Mouse (Mus musculus): ENCODE data around the gene Jchain. TPM values are rescaled to one million over a fixed set of nuclear protein-coding genes. Genes with fewer than 3 reads are reported as not detected.

Jchain gene
- polyA plus RNA-seq (2015; fragmentation: Nextera tagmentation; extraction: Ambion mirVana), result 0.06 and 0.12 TPM in 2 replicates

DNA sequence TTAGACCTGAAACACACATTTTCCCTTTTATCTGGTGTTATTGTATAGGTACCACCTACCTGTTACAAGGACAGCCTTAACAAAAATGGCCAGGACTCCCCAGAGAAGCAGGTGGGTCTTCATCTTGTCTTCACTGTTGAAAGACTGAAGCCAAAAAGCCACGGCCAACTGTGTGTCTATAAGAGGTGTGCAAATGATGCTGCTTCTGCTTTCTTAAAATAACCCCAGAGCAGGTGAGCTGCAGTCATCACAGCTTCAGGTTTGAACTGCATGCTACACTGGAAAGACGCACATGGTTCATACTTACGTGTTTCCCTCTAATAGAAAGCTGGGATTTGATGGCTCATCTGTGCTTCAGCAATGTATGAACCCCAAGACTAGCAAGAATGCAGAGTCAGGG, at the start of gene Jchain:
Gene Jchain, minus strand, starts transcription at position 235 of the 400 bp plus-strand sequence.
- WGBS (ENCODE audit: insufficient replicate concordance), result 67% methylated on average over 3 of the region's 3 CpGs

DNA sequence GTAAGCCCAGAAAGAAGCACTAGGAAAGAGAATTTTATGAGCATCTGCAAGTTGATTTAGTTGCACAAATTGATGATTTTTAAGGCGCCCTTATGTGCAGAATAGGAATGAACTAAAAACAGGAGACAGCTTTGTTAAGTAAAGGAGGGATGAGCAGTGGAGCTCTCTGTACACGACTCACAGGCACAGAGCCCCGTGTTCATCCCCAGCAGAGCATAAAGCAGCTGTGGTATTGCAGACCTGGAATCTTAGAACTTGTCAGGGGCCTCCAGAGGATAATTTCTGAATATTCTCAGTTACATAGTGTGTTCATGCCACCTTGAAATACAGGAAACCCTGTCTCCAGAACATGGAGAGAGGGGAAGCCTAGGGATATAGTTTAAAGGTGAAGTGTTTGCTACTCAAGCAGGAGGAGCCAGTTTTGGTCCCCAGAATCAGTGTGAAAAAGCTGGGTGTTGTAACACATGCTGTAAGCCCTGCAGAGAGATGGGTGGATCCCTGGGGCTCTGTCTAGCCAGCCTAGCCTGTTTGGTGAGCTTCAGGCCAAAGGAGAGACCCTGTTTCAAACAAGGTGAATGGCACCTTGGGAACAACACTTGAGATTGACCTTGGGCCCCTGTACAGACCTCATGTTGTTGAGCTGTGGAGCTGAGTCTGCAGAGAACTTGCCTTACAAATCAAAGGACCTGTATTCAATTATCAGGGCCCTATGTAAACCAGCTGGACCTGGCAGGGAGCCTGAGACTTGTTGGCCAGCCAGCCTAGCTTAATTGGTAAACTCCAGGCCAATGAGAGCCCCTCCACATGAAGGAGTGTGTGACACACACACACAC, 48.0 kb upstream of the Jchain start:
- Histone ChIP-seq H3K36me3 (replicated peaks) (0 out of 2 replicates have a peak, but pooled peaks cover 1% of the 10 kb centered on the region), H3K4me3 (replicated peaks) (no peak overlapping the region), H3K9ac (no peak overlapping the region), H3K4me1 (replicated peaks) (no peaks in the 10 kb centered on the region; the same call in 1 of the 2 replicates), H3K9me3 (replicated peaks) (no peaks in the 10 kb centered on the region), H3K4me2 (no peak overlapping the region), H3K27me3 (no peaks in the 10 kb centered on the region), H3K27ac (replicated peaks) (no peak overlapping the region)
- WGBS (ENCODE audit: insufficient replicate concordance), result 54% methylated on average over 3 of the region's 3 CpGs
- ATAC-seq (ENCODE audit: insufficient read depth), result no peak

More for the DNA sequence above, at the start of gene Jchain:
- Histone ChIP-seq H3K4me1 (replicated peaks) (no peaks in the 10 kb centered on the region), H3K4me2 (no peak within 1 kb of the TSS), H3K9me3 (replicated peaks) (no peaks in the 10 kb centered on the region), H3K9ac (no peak within 1 kb of the TSS), H3K27me3 (no peaks in the 10 kb centered on the region), H3K36me3 (replicated peaks) (no peaks in the 10 kb centered on the region), H3K4me3 (replicated peaks) (no peak within 1 kb of the TSS), H3K27ac (replicated peaks) (no peak within 1 kb of the TSS)
- ATAC-seq (ENCODE audit: insufficient read depth), result no peak

DNA sequence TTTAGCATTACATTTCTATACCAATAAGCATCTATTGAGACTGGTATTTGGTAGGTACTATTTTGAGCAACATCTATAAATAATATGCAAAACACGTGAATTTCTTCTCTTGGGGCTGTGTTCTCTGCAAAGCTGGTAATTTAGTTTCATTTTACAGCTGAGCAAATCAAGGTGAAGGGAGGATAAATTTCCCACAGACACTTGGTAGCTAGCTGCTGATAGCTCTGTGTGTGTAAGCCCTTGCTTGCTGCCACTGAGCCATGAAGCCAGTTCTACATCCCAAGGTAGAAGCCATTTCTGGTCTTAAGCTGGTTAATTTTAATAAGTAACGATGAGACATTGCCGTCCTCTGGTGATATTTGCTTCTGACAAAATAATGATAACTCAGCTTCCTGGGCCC, 47.1 kb upstream of the Jchain start:
- WGBS (ENCODE audit: insufficient replicate concordance), result 66% methylated on average over 3 of the region's 3 CpGs
- no peak overlapping the region for H3K27ac ChIP-seq (replicated peaks)
- no peak for ATAC-seq (ENCODE audit: insufficient read depth)

DNA sequence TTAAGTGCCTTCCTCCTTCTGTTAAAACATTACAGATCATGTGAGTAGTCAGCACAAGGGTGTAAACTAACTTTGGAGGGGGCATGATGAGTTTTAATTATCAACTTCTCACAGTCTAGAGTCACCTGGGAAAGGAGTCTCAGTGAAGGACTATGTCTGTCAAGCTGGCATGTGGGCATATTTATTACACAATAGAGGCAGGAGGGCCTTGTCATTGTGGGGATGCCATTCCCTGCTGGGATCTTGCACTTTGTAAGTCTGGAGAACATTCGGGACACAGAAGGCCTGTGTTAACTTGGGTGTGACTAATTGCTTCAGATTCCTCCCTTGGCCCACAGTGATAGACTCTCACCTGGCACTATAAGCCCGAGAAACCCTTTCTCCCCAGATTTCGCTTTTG, 41.9 kb upstream of the Jchain start:
- ATAC-seq (ENCODE audit: insufficient read depth), result no peak
- no peak overlapping the region for H3K4me2 ChIP-seq
- peaks cover 15% of the 10 kb centered on the region for H3K27me3 ChIP-seq
- H3K36me3 ChIP-seq (replicated peaks), result 0 out of 2 replicates have a peak, but pooled peaks cover 11% of the 10 kb centered on the region
- 72% methylated on average over 3 of the region's 3 CpGs for WGBS (ENCODE audit: insufficient replicate concordance)
- H3K9me3 ChIP-seq (replicated peaks), result no peaks in the 10 kb centered on the region
- H3K4me1 ChIP-seq (replicated peaks), result peaks cover 23% of the 10 kb centered on the region
- no peak overlapping the region for H3K9ac ChIP-seq
- H3K27ac ChIP-seq (replicated peaks), result no peak overlapping the region
- H3K4me3 ChIP-seq (replicated peaks), result no peak overlapping the region

More for the DNA sequence above, 47.1 kb upstream of the Jchain start:
- no peak overlapping the region for H3K9ac ChIP-seq
- H3K4me3 ChIP-seq (replicated peaks), result no peak overlapping the region
- H3K4me2 ChIP-seq, result no peak overlapping the region
- H3K4me1 ChIP-seq (replicated peaks), result no peaks in the 10 kb centered on the region
- H3K27me3 ChIP-seq, result no peaks in the 10 kb centered on the region
- no peaks in the 10 kb centered on the region for H3K9me3 ChIP-seq (replicated peaks)
- H3K36me3 ChIP-seq (replicated peaks), result 0 out of 2 replicates have a peak, but pooled peaks cover 10% of the 10 kb centered on the region

DNA sequence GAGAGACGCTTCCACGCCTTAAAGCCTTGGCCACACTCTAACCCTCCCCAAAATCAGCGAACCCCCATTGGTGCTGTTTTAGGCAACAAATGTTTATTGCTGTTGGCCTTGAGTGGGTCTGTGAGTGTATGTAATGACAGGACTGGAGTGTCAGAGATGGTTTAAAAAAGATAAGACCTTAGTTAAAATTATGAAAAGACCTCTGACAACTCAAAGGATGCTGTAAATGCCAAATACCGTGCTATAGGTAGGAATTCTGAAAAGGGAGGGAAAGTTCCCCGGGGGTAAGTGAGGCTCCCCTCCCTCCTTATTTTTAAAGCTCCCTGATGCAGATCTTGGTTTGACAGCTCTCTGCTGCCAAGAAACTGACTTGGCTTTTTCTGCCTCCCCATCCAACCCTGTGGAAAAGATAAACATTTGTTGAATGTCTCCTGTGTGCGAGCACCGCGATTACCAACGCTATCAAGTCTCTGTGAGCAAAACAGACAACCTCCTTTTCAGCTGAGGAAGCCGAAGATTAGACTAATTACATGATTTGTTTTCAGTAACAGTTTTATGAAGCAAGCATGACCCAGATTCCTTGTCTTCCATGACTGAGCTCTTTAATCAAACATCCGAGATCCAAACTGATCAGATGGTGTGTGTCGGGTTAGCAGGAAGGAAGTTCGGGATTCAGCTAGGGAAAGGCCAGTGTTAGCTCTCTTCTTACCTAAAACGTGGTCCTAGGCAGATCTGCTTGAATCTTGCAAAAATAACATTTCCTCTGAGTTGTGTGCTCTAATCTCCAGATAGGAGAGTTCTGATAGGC, 38.5 kb upstream of the Jchain start:
- Histone ChIP-seq H3K9ac (peak overlapping the region; percentile 75), H3K27ac (replicated peaks) (peak overlapping the region; percentile 81), H3K4me3 (replicated peaks) (peak overlapping the region; percentile 80), H3K36me3 (replicated peaks) (0 out of 2 replicates have a peak, but pooled peaks cover 11% of the 10 kb centered on the region), H3K27me3 (peaks cover 28% of the 10 kb centered on the region), H3K4me1 (replicated peaks) (peaks cover 30% of the 10 kb centered on the region), H3K9me3 (replicated peaks) (no peaks in the 10 kb centered on the region), H3K4me2 (peak overlapping the region; percentile 98)
- 4% methylated on average over 14 of the region's 14 CpGs for WGBS (ENCODE audit: insufficient replicate concordance)
- ATAC-seq (ENCODE audit: insufficient read depth), result no peak

DNA sequence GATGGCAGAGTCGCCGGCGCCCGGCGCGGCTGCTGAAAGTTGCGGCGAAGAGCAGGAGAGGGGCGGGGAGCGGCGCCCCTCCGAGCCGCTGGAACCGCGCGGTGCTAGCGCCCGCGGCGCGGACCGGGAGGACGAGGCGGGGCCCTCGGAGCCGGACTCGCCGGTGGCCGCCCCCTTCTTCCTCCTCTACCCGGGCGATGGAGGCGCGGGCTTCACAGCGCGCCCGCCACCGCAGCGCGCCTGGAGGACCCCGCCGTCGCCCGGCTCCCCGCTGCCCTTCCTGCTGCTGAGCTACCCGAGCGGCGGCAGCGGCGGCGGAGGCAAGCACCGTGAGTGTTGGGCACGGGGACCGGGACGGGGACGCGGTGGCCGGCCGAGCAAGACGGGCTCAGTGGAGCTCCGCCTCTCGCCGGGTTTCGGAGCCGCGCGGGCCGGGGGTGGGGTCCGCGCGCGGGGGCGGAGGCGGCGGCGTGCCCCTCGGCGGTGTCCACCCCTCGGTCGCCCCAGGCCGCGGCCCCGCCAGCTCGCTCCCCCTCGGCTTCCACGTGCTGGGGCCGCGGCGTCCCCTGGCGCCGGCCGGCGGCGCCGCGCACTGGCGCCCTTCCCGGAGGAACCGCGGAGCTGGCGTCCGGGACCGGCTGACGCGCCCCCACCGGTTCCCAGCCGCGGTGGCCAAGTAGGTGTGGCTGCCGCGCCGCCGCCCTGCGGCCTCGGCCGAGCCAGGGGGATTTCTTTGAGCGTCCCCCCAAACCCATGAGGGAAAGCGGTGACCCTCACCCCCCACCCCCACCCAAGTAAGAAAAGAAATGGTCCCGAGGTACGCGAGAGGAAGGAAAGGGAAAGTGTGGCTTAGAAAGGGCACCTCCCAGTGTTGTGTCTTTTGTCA, 37.7 kb upstream of the Jchain start:
- Histone ChIP-seq H3K9ac (peak overlapping the region; percentile 75), H3K9me3 (replicated peaks) (no peaks in the 10 kb centered on the region), H3K4me2 (peak overlapping the region; percentile 98), H3K27ac (replicated peaks) (peak overlapping the region; percentile 81), H3K4me1 (replicated peaks) (peaks cover 30% of the 10 kb centered on the region), H3K4me3 (replicated peaks) (peak overlapping the region; percentile 80), H3K36me3 (replicated peaks) (0 out of 2 replicates have a peak, but pooled peaks cover 6% of the 10 kb centered on the region), H3K27me3 (peaks cover 28% of the 10 kb centered on the region)
- peak; percentile 74 for ATAC-seq (ENCODE audit: insufficient read depth)
- under 1% methylated on average over 111 of the region's 119 CpGs for WGBS (ENCODE audit: insufficient replicate concordance)

DNA sequence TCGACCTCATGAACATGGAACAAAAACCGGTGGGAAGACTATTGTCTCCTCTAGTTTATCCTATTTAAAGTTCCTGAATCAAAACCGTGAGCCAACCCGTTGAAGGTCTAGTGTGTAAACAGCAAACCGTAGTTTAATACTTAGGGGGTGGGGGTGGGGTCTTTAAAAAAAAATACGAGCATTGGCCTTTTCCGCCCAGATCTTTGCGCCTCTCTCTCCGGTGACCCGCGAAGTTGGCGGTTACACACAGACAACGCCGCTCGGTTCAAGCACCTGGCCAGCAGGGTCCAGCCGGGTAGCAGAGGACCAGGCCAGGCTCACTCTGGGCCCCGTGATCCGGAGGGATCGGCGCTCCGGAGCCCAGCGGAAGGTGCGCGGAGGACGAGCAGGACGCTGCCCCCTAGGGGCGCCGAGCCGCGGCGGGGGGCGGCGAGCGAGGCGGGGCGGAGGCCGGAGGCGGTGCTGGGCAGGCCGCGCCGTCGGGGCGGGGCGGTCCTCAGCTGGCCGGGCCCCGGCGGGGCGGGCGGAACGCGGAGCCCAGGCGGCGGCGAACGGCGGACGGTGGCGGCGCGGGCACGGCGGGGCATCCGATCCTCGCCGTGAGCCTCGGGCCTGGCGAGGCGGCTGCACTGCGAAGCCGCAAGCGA, 36.9 kb upstream of the Jchain start, which contains the start of gene Rufy3:
Gene Rufy3, plus strand, starts transcription at position 540 of the 647 bp plus-strand sequence.
- WGBS (ENCODE audit: insufficient replicate concordance), result under 1% methylated on average over 71 of the region's 71 CpGs
- ATAC-seq (ENCODE audit: insufficient read depth), result peak; percentile 88
- Histone ChIP-seq H3K36me3 (replicated peaks) (no peaks in the 10 kb centered on the region), H3K9me3 (replicated peaks) (no peaks in the 10 kb centered on the region), H3K4me3 (replicated peaks) (peak within 1 kb of the TSS; percentile 80), H3K4me2 (peak within 1 kb of the TSS; percentile 98), H3K4me1 (replicated peaks) (peaks cover 30% of the 10 kb centered on the region), H3K27me3 (peaks cover 28% of the 10 kb centered on the region), H3K9ac (peak within 1 kb of the TSS; percentile 75), H3K27ac (replicated peaks) (peak within 1 kb of the TSS; percentile 81)

DNA sequence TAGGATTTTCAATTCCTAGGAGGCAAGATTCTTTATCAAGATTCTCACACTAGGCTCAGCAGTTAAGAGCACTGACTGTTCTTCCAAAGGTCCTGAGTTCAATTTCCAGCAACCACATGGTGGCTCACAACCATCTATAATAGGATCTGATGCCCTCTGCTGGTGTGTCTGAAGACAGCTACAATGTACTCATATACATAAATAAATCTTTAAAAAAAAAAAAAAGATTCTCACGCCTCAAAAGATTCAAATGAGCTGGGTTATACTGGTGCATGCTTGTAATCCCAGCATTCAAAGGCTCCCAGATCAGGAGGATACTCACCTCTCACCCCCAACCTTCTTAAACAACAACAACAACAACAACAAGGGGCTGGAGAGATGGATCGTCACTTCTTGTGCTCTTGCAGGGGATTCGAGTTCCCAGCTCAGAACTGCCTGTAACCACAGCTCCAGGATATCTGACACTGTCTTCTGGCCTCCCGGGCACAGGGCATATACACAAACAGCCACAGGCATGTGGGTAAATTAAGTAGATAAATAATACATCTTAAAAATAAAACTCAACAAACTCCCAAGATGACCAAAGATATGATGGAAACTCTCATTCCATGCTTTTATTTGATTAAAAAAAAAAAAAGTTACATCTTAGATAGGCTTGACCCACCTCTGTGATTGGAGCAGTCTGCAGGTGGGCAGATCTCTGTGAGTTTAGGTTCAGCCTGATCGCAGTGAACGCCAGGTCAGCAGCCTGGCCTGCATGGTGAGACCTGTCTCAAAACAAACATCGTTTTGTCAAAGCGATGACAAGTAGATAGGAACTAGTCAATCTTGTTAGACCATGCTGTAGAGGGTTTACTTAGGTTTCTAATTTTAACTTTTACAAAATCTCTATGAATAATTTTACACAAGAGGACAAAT, 35.4 kb upstream of the Jchain start:
- Histone ChIP-seq H3K4me2 (no peak overlapping the region), H3K36me3 (replicated peaks) (no peaks in the 10 kb centered on the region), H3K4me3 (replicated peaks) (no peak overlapping the region), H3K9ac (no peak overlapping the region), H3K27ac (replicated peaks) (0 out of 2 replicates have a peak overlapping the region, but pooled peaks have one; percentile 6), H3K9me3 (replicated peaks) (no peaks in the 10 kb centered on the region), H3K4me1 (replicated peaks) (peaks cover 30% of the 10 kb centered on the region), H3K27me3 (peaks cover 28% of the 10 kb centered on the region)
- 63% methylated on average over 8 of the region's 8 CpGs for WGBS (ENCODE audit: insufficient replicate concordance)
- ATAC-seq (ENCODE audit: insufficient read depth), result no peak

DNA sequence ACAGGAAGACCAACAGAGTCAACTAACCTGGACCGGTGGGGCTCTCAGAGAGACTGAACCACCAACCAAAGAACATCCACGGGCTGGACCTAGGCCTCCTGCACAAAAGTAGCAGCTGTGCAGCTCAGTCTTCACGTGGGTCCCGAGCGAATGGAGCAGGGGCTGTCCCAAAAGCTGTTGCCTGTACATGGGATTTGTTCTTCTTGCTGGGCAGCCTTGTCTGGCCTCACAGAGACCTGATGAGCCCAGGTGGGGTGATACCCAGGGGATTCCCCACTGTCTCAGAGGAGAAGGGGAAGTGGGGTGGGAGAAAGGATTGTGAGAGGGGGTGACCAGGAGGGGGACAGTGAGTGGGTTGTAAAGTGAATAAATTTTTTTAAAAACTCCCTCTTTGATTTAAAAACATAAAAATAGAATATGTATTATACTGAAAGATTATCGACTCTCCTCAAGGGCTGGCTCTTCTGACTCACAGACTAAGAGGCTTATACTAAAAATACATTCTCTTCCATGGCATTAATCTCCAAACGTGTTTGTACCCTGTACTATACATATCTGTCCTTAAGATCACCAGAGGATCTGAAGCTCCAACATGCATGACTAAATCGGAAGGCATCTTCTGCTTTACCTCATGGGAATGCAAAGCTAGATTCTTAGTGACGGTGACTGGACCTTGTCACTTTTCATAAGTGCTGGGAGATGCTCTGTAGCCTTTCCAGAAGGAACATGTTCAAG, 33.6 kb upstream of the Jchain start:
- Histone ChIP-seq H3K9me3 (replicated peaks) (no peaks in the 10 kb centered on the region), H3K4me1 (replicated peaks) (peaks cover 32% of the 10 kb centered on the region), H3K4me2 (no peak overlapping the region), H3K27ac (replicated peaks) (no peak overlapping the region), H3K9ac (no peak overlapping the region), H3K27me3 (peaks cover 23% of the 10 kb centered on the region), H3K4me3 (replicated peaks) (no peak overlapping the region), H3K36me3 (replicated peaks) (peaks cover 4% of the 10 kb centered on the region; the same call in 1 of the 2 replicates)
- 69% methylated on average over 9 of the region's 9 CpGs for WGBS (ENCODE audit: insufficient replicate concordance)
- no peak for ATAC-seq (ENCODE audit: insufficient read depth)
